Mouse (Mus musculus) embryo, embryonic 10 days (tissue): ENCODE data around the gene Pgpep1.

Source experiments
- DNase-seq: peaks from one replicate; pipeline ENCODE4 v3.0.0-alpha.2; 2015; ENCODE audit warnings: low spot score

The Pgpep1 gene

GRCm38 (mm10) chr8:70660273-70660725 is at the start of gene Pgpep1:
Pgpep1 (minus strand) TSS chr8:70660388.
- DNase-seq, result peak; percentile 72

DNA sequence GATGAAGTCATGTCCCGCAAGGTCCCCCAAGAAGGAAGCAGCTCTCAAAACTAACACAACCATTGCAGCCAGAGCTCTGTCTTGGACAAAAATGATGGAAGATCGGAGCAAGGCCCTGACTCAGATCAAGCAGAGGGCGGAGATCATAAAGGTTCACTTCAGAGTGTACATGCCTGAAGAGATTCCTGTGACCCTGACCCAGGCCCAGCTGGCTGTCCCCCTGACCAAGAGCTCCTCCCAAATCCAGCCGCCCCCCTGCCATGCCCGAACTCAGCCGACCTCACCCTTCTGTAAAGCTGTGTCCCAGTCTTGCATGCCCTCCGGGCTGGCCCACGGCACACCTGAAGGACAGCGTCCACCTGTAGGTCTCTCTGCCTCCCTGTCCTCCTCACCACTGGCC is 49.6 kb upstream of the Pgpep1 start:
- no peak for DNase-seq

GRCm38 (mm10) chr8:70708281-70708680 is 48.1 kb upstream of the Pgpep1 start:
- no peak for DNase-seq

DNA sequence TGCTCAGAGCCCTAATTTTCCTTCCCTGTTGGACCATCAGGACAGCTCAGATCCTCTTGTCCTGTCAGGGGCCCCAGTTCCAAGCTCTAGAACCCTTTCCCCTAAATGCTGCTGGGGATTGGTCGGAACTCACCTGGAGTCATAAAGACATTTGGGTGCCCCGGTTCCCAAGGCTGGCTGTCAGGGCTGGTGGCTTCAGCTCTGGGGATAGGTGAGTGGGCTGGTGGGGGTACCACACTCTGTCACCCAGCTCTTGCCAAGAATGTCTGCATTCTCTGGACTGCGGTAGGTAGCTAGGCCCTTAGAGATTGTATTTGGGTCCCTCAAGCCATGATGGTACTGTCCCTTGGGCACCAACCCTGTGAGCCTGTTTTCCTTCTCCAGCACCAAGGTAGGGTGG is 43.1 kb upstream of the Pgpep1 start, which contains the start of gene Iqcn:
Gene Iqcn, plus strand, starts transcription at position 171 of the 400 bp plus-strand sequence.
- no peak for DNase-seq

GRCm38 (mm10) chr8:70702842-70703182 is 42.6 kb upstream of the Pgpep1 start:
- no peak for DNase-seq

DNA sequence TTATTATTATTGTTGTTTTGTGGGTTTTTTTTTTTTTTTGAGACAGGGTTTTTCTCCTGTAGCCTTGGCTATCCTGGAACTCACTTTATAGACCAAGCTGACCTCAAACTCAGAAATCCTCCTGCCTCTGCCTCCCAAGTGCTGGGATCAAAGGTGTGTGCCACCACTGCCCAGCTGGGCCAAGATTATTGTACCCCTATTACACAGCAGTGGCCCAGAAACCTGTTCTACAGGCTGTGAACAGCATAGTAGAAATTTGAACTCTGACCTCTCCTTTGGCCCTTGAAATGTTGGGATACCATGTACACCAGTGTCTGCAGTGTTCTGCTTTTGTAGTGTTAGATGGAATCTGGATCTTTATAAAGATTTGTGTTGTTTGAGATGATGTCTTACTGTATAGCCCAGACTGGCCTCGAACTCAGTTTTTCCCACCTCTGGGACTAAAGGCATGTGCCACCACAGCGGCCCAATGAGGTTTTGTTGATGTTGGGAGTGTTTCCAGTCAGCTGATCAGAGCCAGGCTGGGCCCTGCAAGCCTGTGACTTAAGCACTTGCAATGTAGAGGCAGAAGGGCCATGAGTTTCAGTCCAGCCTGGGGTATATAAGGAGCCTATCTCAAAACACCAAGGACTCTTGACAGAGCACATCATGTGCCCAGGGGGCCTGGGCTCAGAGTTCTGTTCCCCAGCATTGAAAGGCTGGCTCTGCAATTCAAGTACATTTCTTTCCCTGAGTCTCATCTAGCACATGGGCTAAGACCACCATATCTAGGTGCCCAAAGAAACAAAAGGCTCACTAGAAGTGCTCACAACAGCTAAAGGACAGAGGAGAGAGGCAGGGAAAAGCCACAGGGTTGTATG is 42.0 kb upstream of the Pgpep1 start:
- DNase-seq, result no peak

DNA sequence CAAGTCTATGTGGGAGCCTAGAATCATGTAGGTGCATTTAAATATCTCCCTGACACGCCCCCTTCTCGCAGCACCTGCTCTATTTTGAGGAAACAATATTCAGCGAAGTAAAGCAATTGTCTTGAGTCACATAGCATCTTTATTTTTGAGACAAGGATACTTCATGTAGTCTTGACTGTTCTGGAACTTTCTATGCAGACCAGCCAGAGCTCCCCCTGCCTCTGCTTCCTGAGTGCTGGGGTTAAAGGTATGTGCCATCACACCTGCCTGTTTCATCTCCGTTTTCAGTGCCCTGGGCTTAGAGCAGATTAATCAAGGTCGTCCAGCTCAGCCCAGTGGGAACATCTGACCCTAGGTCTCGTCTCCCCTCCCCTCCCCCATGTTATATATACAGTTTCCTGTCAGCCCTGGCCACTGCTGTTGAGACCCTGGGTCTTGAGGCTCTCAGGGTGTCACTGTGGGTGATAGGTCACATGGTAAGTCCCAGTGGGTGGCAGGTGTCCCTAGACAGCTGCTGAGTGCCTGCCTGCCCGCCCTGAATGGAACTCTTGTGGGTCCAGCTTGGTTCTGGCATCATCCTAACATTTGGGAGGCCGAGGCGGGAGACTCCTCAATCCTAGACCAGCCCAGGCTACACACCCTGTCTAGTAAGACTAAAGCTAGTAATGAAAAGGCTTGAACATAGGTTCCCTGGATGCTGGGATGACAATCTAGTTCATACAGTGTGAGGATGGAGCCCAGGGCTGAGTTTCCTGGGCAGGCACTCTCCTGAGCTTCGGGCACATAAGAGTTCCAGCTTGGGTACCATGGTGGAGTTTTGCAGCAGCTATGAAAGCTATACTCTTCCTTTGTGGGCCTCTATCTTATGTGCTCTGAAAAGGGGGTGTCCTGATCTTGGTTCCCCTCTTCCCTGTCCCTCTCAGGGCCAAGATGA is 41.1 kb upstream of the Pgpep1 start:
- no peak for DNase-seq

DNA sequence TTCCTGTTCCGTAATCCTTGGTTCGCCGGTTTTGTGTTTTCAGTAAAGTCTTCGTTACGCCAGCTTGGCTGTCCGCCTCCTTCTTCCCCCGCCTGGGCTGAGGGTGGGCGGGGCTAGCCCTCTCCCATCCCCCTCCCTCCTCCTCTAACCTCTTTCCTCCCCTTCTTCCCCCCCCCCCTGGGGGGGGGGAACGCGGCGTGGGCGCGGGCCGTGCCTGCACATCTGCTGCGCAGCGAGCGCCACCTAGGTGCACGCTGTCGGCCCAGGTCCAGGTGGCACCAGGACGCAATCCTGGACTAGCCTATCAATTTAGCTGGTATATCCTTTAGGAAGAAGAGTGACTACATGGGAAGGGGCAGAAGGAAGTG is 40.4 kb upstream of the Pgpep1 start:
- peak; percentile 90 for DNase-seq

- peak; percentile 85 for DNase-seq
Observed at GRCm38 (mm10) chr8:70699834-70700554, 39.8 kb upstream of the Pgpep1 start.

GRCm38 (mm10) chr8:70699116-70699833 is 39.1 kb upstream of the Pgpep1 start:
- DNase-seq, result no peak

- DNase-seq, result peak; percentile 100
Observed at GRCm38 (mm10) chr8:70698310-70699109, 38.3 kb upstream of the Pgpep1 start, which contains the start of gene Jund. Jund (plus strand) TSS chr8:70698949.

DNA sequence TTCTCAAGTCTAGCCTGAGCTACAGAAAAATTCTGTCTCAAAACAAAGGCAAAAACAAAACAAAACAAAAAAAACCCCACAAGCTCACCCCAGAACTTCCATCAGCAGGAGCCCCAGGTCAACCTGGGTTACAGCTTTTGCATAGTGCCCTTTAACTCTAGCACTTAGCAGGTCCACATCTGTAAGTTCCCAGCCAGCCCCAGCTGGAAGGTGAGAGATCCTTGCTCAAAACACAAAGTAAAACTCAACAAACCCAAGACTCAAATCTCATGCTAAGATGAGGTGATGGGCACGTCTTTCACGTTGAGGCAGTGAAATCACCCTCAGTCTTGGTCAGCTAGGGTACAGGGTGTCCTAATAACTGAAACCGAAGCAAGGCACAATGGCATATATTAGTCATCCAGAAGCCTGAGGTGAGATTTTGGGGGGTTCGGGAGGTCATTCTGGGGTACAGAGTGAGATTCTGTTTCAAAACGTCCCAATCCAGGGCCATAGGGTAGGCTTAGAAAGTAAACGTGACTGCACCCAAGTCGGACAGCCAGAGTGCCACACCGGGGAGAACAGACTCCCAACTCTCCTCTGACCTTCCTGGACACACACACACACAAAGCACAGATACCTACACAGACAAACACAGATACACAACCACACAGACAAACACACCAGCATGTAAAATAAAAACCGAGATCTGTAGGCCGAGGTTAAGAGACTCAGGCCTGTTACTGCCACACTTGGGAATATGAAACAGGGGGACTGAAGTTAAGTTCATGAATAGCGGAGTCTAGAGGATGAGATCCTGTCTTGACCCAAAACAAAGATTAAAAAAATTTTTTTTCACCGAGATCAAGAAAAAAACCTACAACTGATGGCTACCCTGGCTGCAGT is 37.4 kb upstream of the Pgpep1 start:
- DNase-seq, result no peak

DNA sequence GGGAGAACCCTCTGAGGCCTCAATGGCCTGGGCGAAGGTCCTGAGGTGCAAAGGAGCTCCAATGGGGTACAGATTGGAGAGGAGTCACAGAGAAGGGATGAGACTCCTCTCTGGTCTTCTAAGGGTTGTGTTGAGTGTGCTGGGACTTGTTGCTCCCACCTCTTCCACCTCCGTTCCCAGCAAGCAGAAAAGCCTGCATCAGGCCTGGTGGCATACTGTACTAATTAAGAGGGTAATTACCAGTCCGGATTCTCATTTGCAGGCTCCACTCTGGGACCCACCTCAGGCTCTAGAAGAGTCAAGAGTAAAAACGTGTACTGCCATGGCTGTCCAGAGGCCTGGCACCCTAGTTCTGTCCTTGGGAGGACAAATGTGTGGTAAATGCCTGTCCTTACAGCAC is 36.8 kb upstream of the Pgpep1 start:
- no peak for DNase-seq

DNA sequence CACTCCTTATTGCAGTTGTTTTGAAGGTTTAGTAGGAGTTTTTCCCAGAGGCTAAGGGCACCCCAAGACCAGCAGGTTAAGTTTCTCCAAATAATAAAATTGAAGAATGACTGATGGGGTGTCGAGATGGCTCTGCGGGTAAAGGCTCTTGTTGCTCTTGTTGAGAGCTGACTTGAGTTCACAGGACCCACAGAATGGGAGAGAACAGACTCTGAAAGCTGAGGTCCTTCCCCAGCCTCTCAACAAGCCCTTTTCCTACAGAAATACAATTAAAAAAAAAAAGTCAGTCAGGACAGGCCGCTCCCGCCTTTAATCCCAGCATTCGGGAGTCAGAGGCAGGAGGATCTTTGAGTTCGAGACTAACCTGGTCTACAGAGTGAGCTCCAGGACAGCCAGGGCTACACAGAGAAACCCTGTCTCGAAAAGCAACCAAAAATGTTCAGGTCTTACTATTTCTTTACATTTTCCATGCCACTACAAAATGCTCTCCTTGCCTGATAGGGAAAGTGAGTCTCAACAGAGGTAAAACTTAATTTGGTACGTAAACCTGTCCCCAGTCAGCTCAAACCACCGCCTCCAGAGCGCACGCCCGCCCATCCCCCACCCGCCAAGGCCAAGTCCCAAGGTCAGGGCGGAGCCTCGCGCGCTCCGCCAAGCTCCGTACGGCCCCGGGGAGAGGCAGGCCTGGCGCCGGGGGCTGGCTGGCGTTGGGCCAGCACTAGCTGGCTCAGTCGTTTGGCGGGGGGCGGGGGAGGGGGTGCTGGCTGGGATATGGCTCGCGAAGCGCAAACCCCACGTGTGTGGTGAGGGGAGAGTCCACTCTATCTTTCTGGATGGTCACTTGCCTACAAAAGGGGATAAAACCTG is 36.1 kb upstream of the Pgpep1 start:
- peak; percentile 71 for DNase-seq

DNA sequence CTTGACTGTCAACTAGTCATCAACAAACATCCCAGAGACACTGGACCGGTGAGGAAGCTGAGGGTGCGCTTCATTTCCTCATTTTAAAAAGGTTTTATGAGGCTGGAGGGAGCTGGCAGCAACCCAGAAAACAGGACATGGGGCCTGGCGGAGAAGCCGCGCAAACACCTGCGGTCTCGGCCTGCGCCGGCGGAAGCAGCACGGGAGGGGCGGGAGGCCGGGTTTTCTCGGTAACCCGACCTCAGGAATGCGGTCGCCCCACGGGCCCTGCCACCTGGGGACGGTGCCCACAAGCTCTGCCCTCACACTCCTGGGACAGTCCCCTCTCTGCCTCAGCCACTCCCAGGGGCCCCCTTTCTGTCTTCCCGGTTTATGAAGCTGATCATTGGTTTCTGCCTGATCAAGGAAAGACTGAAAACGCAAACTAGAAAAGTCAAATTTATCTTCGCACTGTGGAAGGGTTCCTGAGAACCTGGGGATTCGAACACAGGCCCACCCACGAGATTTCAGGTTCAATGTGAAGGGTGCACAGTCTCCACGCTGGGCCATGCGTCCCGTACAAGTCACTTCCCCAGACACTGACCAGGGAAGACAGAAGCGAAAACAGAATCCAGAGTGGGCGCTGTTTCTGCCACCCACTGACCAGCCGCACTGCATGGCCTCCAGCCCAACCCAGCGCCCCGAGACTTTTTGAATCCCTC is 35.3 kb upstream of the Pgpep1 start:
- DNase-seq, result no peak

GRCm38 (mm10) chr8:70693636-70694035 is 33.4 kb upstream of the Pgpep1 start:
- DNase-seq, result no peak

GRCm38 (mm10) chr8:70691727-70692231 is 31.6 kb upstream of the Pgpep1 start:
- peak; percentile 96 for DNase-seq

- no peak for DNase-seq
Observed at GRCm38 (mm10) chr8:70691230-70691629, 31.0 kb upstream of the Pgpep1 start.
